Comparison of ENCODE assay signal across 11 mouse cellular contexts in genomic region chr14:119665741-119666141, GRCm38 (mm10).
DNase-seq lines count a peak whose midpoint lies in the region; ATAC-seq and TF ChIP-seq lines count a peak whose summit lies in the region.
"Had no signal": no experiment of that assay in that cellular context is flagged by ENCODE, and none has a peak within 500 bp of the region (broad histone marks: within the 10 kb centered on the region; RNA-seq: fewer than 3 reads in every experiment).

No protein-coding gene starts in this region.

- TF ChIP-seq CTCF in forebrain, postnatal 0 days (IDR thresholded peaks at IDR 0.05; ENCODE audit: low read depth) = no peak

- no peaks in the 10 kb centered on the region for H3K4me1 ChIP-seq in midbrain, embryonic 14.5 days (ENCODE audit: control insufficient read depth, insufficient read depth, low read length)
- no peaks in the 10 kb centered on the region for H3K4me1 ChIP-seq in midbrain, embryonic 11.5 days (ENCODE audit: control insufficient read depth, insufficient read depth, low read length)
- no peaks in the 10 kb centered on the region for H3K4me1 ChIP-seq in forebrain, postnatal 0 days (ENCODE audit: insufficient read depth)

- H3K4me2 ChIP-seq in midbrain, embryonic 14.5 days (ENCODE audit: low read length) = no peak overlapping the region
- H3K4me2 ChIP-seq in midbrain, embryonic 11.5 days = no peak overlapping the region
- no peak overlapping the region for H3K4me2 ChIP-seq in forebrain, postnatal 0 days (ENCODE audit: low read depth)

- WGBS in midbrain, embryonic 14.5 days = 67% methylated on average over 5 of the region's 5 CpGs
- 79% methylated on average over 5 of the region's 5 CpGs for WGBS in midbrain, embryonic 11.5 days
- 24% methylated on average over 5 of the region's 5 CpGs for WGBS in forebrain, postnatal 0 days

- peak; percentile 42 for DNase-seq in midbrain, embryonic 14.5 days
- DNase-seq in midbrain, embryonic 11.5 days (ENCODE audit: low spot score, missing footprints) = no peak
- DNase-seq in forebrain, postnatal 0 days = peak; percentile 61
- DNase-seq in left cerebral cortex, adult 11 months (ENCODE audit: low spot score) = peak; percentile 39
- peak; percentile 70 for DNase-seq in right cerebral cortex, postnatal 25 days
- DNase-seq in thymus, postnatal 10 days (ENCODE audit: low spot score in 2 of 2) = no peak
- no peak for DNase-seq in T-cell, adult 2 months (ENCODE audit: low spot score)

- H3K9ac ChIP-seq in midbrain, embryonic 14.5 days (replicated peaks; ENCODE audit: low read length) = no peak overlapping the region
- no peak overlapping the region for H3K9ac ChIP-seq in midbrain, embryonic 11.5 days (ENCODE audit: low read length)
- H3K9ac ChIP-seq in forebrain, postnatal 0 days = no peak overlapping the region; the same call in 1 of the 2 replicates
- H3K9ac ChIP-seq: liver, embryonic 14.5 days had no signal

- H3K36me3 ChIP-seq in midbrain, embryonic 14.5 days (ENCODE audit: control insufficient read depth, insufficient read depth, low read length) = no peaks in the 10 kb centered on the region
- H3K36me3 ChIP-seq in midbrain, embryonic 11.5 days (ENCODE audit: control insufficient read depth, insufficient read depth, low read length) = no peaks in the 10 kb centered on the region
- no peaks in the 10 kb centered on the region for H3K36me3 ChIP-seq in forebrain, postnatal 0 days (ENCODE audit: insufficient read depth)

- H3K9me3 ChIP-seq in midbrain, embryonic 14.5 days (ENCODE audit: control insufficient read depth, low read length) = no peaks in the 10 kb centered on the region
- no peaks in the 10 kb centered on the region for H3K9me3 ChIP-seq in midbrain, embryonic 11.5 days (ENCODE audit: control insufficient read depth, low read length)
- H3K9me3 ChIP-seq in forebrain, postnatal 0 days (ENCODE audit: low read length) = no peaks in the 10 kb centered on the region

- peak; percentile 27; the same call in 1 of the 2 replicates for ATAC-seq in midbrain, embryonic 14.5 days (ENCODE audit: low FRiP score, low TSS enrichment)
- no peak for ATAC-seq in midbrain, embryonic 11.5 days (ENCODE audit: low FRiP score)
- peak; percentile 93 for ATAC-seq in forebrain, postnatal 0 days
- no peak for ATAC-seq in granulocyte monocyte progenitor cell, adult 5-6 weeks (replicated peaks; ENCODE audit: poor library complexity, severe bottlenecking)
- ATAC-seq: Patski had no signal

- no peak overlapping the region for H3K27ac ChIP-seq in midbrain, embryonic 14.5 days (replicated peaks; ENCODE audit: low read depth, low read length)
- H3K27ac ChIP-seq in midbrain, embryonic 11.5 days (ENCODE audit: low read depth, low read length) = no peak overlapping the region
- no peak overlapping the region for H3K27ac ChIP-seq in forebrain, postnatal 0 days (ENCODE audit: low read depth, low read length)
- H3K27ac ChIP-seq: liver, embryonic 14.5 days had no signal

- no peaks in the 10 kb centered on the region for H3K27me3 ChIP-seq in midbrain, embryonic 14.5 days (ENCODE audit: control insufficient read depth, insufficient read depth, low read length)
- H3K27me3 ChIP-seq in midbrain, embryonic 11.5 days (ENCODE audit: control insufficient read depth, insufficient read depth, low read length) = no peaks in the 10 kb centered on the region
- H3K27me3 ChIP-seq in forebrain, postnatal 0 days (ENCODE audit: insufficient read depth, low read length) = no peaks in the 10 kb centered on the region
- H3K27me3 ChIP-seq: Patski had no signal

- H3K4me3 ChIP-seq in midbrain, embryonic 14.5 days (replicated peaks; ENCODE audit: low read depth, low read length) = no peak overlapping the region
- no peak overlapping the region for H3K4me3 ChIP-seq in midbrain, embryonic 11.5 days (ENCODE audit: low read depth, low read length)
- H3K4me3 ChIP-seq in forebrain, postnatal 0 days (ENCODE audit: low read depth, low read length) = no peak overlapping the region
- H3K4me3 ChIP-seq: erythroblast, embryonic 14.5 days had no signal

Comparison
In these comparisons a context has a peak if more than half of its experiments do, and no peak if none do; other contexts are left out.
1. ATAC-seq: peak in midbrain, embryonic 14.5 days (single experiment) and forebrain, postnatal 0 days (single experiment); none in midbrain, embryonic 11.5 days (single experiment) and granulocyte monocyte progenitor cell, adult 5-6 weeks (single experiment).
2. DNase-seq: peak in midbrain, embryonic 14.5 days (single experiment), forebrain, postnatal 0 days (single experiment), left cerebral cortex, adult 11 months (single experiment) and right cerebral cortex, postnatal 25 days (single experiment); none in midbrain, embryonic 11.5 days (single experiment), thymus, postnatal 10 days (0 of 2) and T-cell, adult 2 months (single experiment).